Mouse (Mus musculus) forebrain, embryonic 16.5 days (tissue): ENCODE measurements at regions not wholly inside any gene's neighbourhood (a gene's known extent, or its start where the extent isn't known, plus 50 kb on each side); places are given as distances from the start of the nearest gene placed in this dataset.

Source experiments
- ATAC-seq: fragments of 200-750 bp; cut with Nextera tagmentation; 2 replicates; pipeline ENCODE4 v1.8.0; 2017; ENCODE audit warnings: mild to moderate bottlenecking, moderate library complexity
- H3K27ac ChIP-seq: fragments of 300-500 bp; sonication (generic); 2 replicates; pipeline ENCODE4 v1.5.1; 2014; ENCODE audit warnings: low read length, control low read depth
- H3K27me3 ChIP-seq: fragments of 300-500 bp; sonication (generic); replicated peaks from 2 replicates; pipeline ENCODE4 v1.6.1; 2014; ENCODE audit warnings: low read length; ENCODE audit not compliant: control insufficient read depth, insufficient read depth
- H3K36me3 ChIP-seq: fragments of 300-500 bp; sonication (generic); 2 replicates; pipeline ENCODE4 v1.6.1; 2014; ENCODE audit not compliant: control insufficient read depth, insufficient read depth
- H3K4me1 ChIP-seq: fragments of 300-500 bp; sonication (generic); replicated peaks from 2 replicates; pipeline ENCODE4 v1.6.1; 2014; ENCODE audit warnings: low read length; ENCODE audit not compliant: control insufficient read depth, insufficient read depth
- H3K4me2 ChIP-seq: fragments of 300-500 bp; sonication (generic); 2 replicates; pipeline ENCODE4 v1.6.1; 2014; ENCODE audit warnings: mild to moderate bottlenecking, low read length, control low read depth
- H3K4me3 ChIP-seq: fragments of 300-500 bp; sonication (generic); replicated peaks from 2 replicates; pipeline ENCODE4 v1.5.1; 2014; ENCODE audit warnings: mild to moderate bottlenecking, low read length, control low read depth
- H3K9ac ChIP-seq: fragments of 300-500 bp; sonication (generic); replicated peaks from 2 replicates; pipeline ENCODE4 v1.6.1; 2014; ENCODE audit warnings: low read depth, low read length, control low read depth
- H3K9me3 ChIP-seq: fragments of 300-500 bp; sonication (generic); 2 replicates; pipeline ENCODE4 v1.6.1; 2016; ENCODE audit warnings: low read length; ENCODE audit not compliant: control insufficient read depth
- WGBS: fragments of 180-500 bp; shearing (Covaris S2); extraction: QIAGEN DNeasy Blood & Tissue Kit; methylation state at CpG from one replicate; pipeline ENCODE4 v1.1.7; 2014; 5-methylcytosine and 5-hydroxymethylcytosine counted together

GRCm38 (mm10) chr14:9457801-9458495 is 791.9 kb upstream of the 4930452B06Rik start:
- no peak overlapping the region for H3K4me3 ChIP-seq
- H3K27ac ChIP-seq, result no peak overlapping the region
- no peaks in the 10 kb centered on the region for H3K9me3 ChIP-seq
- H3K9ac ChIP-seq, result no peak overlapping the region
- H3K4me2 ChIP-seq, result no peak overlapping the region
- no peak for ATAC-seq
- no peaks in the 10 kb centered on the region for H3K4me1 ChIP-seq
- H3K36me3 ChIP-seq, result no peaks in the 10 kb centered on the region
- H3K27me3 ChIP-seq, result no peaks in the 10 kb centered on the region

GRCm38 (mm10) chr14:9455986-9456385 is 789.9 kb upstream of the 4930452B06Rik start:
- Histone ChIP-seq H3K9ac (no peak overlapping the region), H3K27ac (no peak overlapping the region), H3K36me3 (no peaks in the 10 kb centered on the region), H3K4me3 (no peak overlapping the region), H3K27me3 (no peaks in the 10 kb centered on the region), H3K4me1 (no peaks in the 10 kb centered on the region), H3K9me3 (no peaks in the 10 kb centered on the region), H3K4me2 (no peak overlapping the region)
- no peak for ATAC-seq
- 95% methylated on average over 5 of the region's 5 CpGs for WGBS

- ATAC-seq, result peak; percentile 58; the same call in 1 of the 2 replicates
- no peaks in the 10 kb centered on the region for H3K36me3 ChIP-seq
- no peaks in the 10 kb centered on the region for H3K4me1 ChIP-seq
- no peak overlapping the region for H3K4me3 ChIP-seq
- H3K4me2 ChIP-seq, result no peak overlapping the region
- WGBS, result 35% methylated on average over 3 of the region's 3 CpGs
- no peaks in the 10 kb centered on the region for H3K27me3 ChIP-seq
- H3K27ac ChIP-seq, result no peak overlapping the region
- H3K9me3 ChIP-seq, result no peaks in the 10 kb centered on the region
- H3K9ac ChIP-seq, result no peak overlapping the region
Measured at GRCm38 (mm10) chr14:9449942-9450341, 783.9 kb upstream of the 4930452B06Rik start.

GRCm38 (mm10) chr14:9437896-9438295 is 771.9 kb upstream of the 4930452B06Rik start:
- no peaks in the 10 kb centered on the region for H3K27me3 ChIP-seq
- no peak overlapping the region for H3K4me3 ChIP-seq
- H3K4me2 ChIP-seq, result no peak overlapping the region
- H3K4me1 ChIP-seq, result no peaks in the 10 kb centered on the region
- ATAC-seq, result no peak
- WGBS, result 50% methylated on average over 3 of the region's 3 CpGs
- no peaks in the 10 kb centered on the region for H3K36me3 ChIP-seq
- H3K9me3 ChIP-seq, result no peaks in the 10 kb centered on the region
- H3K27ac ChIP-seq, result no peak overlapping the region
- H3K9ac ChIP-seq, result no peak overlapping the region

- 93% methylated on average over 2 of the region's 2 CpGs for WGBS
Measured at GRCm38 (mm10) chr14:9435136-9435535, 769.1 kb upstream of the 4930452B06Rik start.

GRCm38 (mm10) chr14:9433081-9433590 is 767.1 kb upstream of the 4930452B06Rik start:
- Histone ChIP-seq H3K4me1 (no peaks in the 10 kb centered on the region), H3K9ac (no peak overlapping the region), H3K9me3 (no peaks in the 10 kb centered on the region), H3K27ac (no peak overlapping the region), H3K36me3 (no peaks in the 10 kb centered on the region), H3K4me2 (no peak overlapping the region), H3K4me3 (no peak overlapping the region), H3K27me3 (no peaks in the 10 kb centered on the region)
- ATAC-seq, result no peak
- WGBS, result 29% methylated on average over 1 of the region's 1 CpGs

More at GRCm38 (mm10) chr14:9435136-9435535, 769.1 kb upstream of the 4930452B06Rik start:
- Histone ChIP-seq H3K9me3 (no peaks in the 10 kb centered on the region), H3K27ac (no peak overlapping the region), H3K4me1 (no peaks in the 10 kb centered on the region), H3K9ac (no peak overlapping the region), H3K36me3 (no peaks in the 10 kb centered on the region), H3K4me3 (no peak overlapping the region), H3K27me3 (no peaks in the 10 kb centered on the region), H3K4me2 (no peak overlapping the region)
- no peak for ATAC-seq

- no peaks in the 10 kb centered on the region for H3K4me1 ChIP-seq
- no peak overlapping the region for H3K4me3 ChIP-seq
- H3K36me3 ChIP-seq, result no peaks in the 10 kb centered on the region
- H3K9me3 ChIP-seq, result no peaks in the 10 kb centered on the region
- H3K27ac ChIP-seq, result no peak overlapping the region
- no peak for ATAC-seq
- no peak overlapping the region for H3K9ac ChIP-seq
- 37% methylated on average over 2 of the region's 2 CpGs for WGBS
- no peaks in the 10 kb centered on the region for H3K27me3 ChIP-seq
- H3K4me2 ChIP-seq, result no peak overlapping the region
Measured at GRCm38 (mm10) chr14:9431798-9432197, 765.8 kb upstream of the 4930452B06Rik start.

GRCm38 (mm10) chr14:9411822-9412403 is 745.9 kb upstream of the 4930452B06Rik start:
- no peak for ATAC-seq
- Histone ChIP-seq H3K27ac (no peak overlapping the region), H3K9me3 (no peaks in the 10 kb centered on the region), H3K36me3 (no peaks in the 10 kb centered on the region), H3K4me1 (no peaks in the 10 kb centered on the region), H3K9ac (no peak overlapping the region), H3K27me3 (no peaks in the 10 kb centered on the region), H3K4me2 (no peak overlapping the region), H3K4me3 (no peak overlapping the region)
- 65% methylated on average over 4 of the region's 4 CpGs for WGBS

- no peaks in the 10 kb centered on the region for H3K4me1 ChIP-seq
- H3K27ac ChIP-seq, result no peak overlapping the region
- no peak overlapping the region for H3K4me3 ChIP-seq
- WGBS, result 90% methylated on average over 7 of the region's 7 CpGs
- no peaks in the 10 kb centered on the region for H3K9me3 ChIP-seq
- H3K36me3 ChIP-seq, result no peaks in the 10 kb centered on the region
- H3K27me3 ChIP-seq, result no peaks in the 10 kb centered on the region
- no peak overlapping the region for H3K4me2 ChIP-seq
- H3K9ac ChIP-seq, result no peak overlapping the region
- ATAC-seq, result no peak
Measured at GRCm38 (mm10) chr14:9403688-9404087, 737.6 kb upstream of the 4930452B06Rik start.
